ENCODE assay signal across 15 mouse cellular contexts in the genomic region with DNA sequence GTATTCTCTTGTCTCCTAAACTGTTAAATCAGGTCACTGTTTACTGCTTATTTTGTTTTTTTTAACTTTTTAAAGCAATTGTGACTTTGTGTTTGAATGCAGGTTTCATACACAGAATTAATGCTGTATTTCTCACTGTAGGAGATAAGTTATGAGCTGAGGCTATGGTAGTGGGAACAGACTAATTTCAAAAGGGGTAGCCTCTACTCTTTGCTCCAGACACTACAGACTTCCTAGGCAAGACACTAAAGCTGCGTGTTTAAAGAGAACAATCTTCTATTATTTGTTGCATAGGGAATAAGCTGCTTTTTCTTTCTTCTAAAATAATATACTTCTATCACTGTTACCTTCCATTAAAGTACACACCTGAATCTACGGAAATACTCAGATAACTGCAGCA.
"Had no signal": no experiment of that assay in that cellular context is flagged by ENCODE, and none has a peak within 500 bp of the region (broad histone marks: within the 10 kb centered on the region; RNA-seq: fewer than 3 reads in every experiment).

No protein-coding gene starts in this region.

- DNase-seq: liver; thymus, adult 2 months; thymus, postnatal 14 days; thymus, postnatal 4 days had no signal

- H3K4me2 ChIP-seq: kidney, embryonic 15.5 days; limb, embryonic 13.5 days; liver, embryonic 12.5 days; liver, embryonic 15.5 days; lung, embryonic 15.5 days; midbrain, embryonic 13.5 days had no signal

- H3K4me1 ChIP-seq: kidney, embryonic 15.5 days; limb, embryonic 10.5 days; limb, embryonic 13.5 days; liver, embryonic 12.5 days; liver, embryonic 15.5 days; lung, embryonic 15.5 days; megakaryocyte, embryonic 14.5 days; midbrain, embryonic 10.5 days; midbrain, embryonic 13.5 days had no signal

- H3K9ac ChIP-seq: kidney, embryonic 15.5 days; limb, embryonic 13.5 days; liver, embryonic 12.5 days; liver, embryonic 15.5 days; lung, embryonic 15.5 days; midbrain, embryonic 13.5 days had no signal

- H3K27ac ChIP-seq: kidney, embryonic 15.5 days; limb, embryonic 10.5 days; limb, embryonic 13.5 days; liver, embryonic 12.5 days; liver, embryonic 15.5 days; lung, embryonic 15.5 days; midbrain, embryonic 10.5 days; midbrain, embryonic 13.5 days; stomach, postnatal 0 days had no signal

- H3K4me3 ChIP-seq: kidney, embryonic 15.5 days; limb, embryonic 10.5 days; limb, embryonic 13.5 days; liver, embryonic 12.5 days; liver, embryonic 15.5 days; lung, embryonic 15.5 days; megakaryocyte, embryonic 14.5 days; midbrain, embryonic 10.5 days; midbrain, embryonic 13.5 days; myocyte had no signal

- H3K27me3 ChIP-seq: kidney, embryonic 15.5 days; limb, embryonic 13.5 days; liver, embryonic 12.5 days; liver, embryonic 15.5 days; lung, embryonic 15.5 days; megakaryocyte, embryonic 14.5 days; midbrain, embryonic 13.5 days had no signal

- ATAC-seq: liver, embryonic 12.5 days had no signal

- H3K36me3 ChIP-seq: kidney, embryonic 15.5 days; limb, embryonic 10.5 days; limb, embryonic 13.5 days; liver, embryonic 12.5 days; liver, embryonic 15.5 days; lung, embryonic 15.5 days; midbrain, embryonic 10.5 days had no signal

- H3K9me3 ChIP-seq: kidney, embryonic 15.5 days; limb, embryonic 10.5 days; limb, embryonic 13.5 days; liver, embryonic 12.5 days; liver, embryonic 15.5 days; lung, embryonic 15.5 days; midbrain, embryonic 10.5 days; midbrain, embryonic 13.5 days had no signal
